Mouse (Mus musculus) lung, adult 2 months (tissue): ENCODE measurements at regions not wholly inside any gene's neighbourhood (a gene's known extent, or its start where the extent isn't known, plus 50 kb on each side); places are given as distances from the start of the nearest gene placed in this dataset.
"Not testable (repeated sequence)": the region's sequence is repeated elsewhere in the genome, so short reads cannot be mapped to it uniquely, and the experiment has no call there.

ENCODE experiments used
- DNase-seq: peaks from one replicate; pipeline ENCODE4 v3.0.0; 2022
- H3K4me1 ChIP-seq: fragments of 200-500 bp; 2 replicates; pipeline ENCODE4 v1.6.1; 2011; ENCODE audit warnings: low read length; ENCODE audit not compliant: control insufficient read depth, insufficient read depth
- H3K4me3 ChIP-seq: fragments of 200-500 bp; replicated peaks from 2 replicates; pipeline ENCODE3; 2011; ENCODE audit warnings: low read depth, mild to moderate bottlenecking, control low read depth, low read length; ENCODE audit errors: extremely low read depth
- CTCF ChIP-seq: fragments of 200-500 bp; IDR thresholded peaks from 2 replicates; pipeline ENCODE4 v1.5.1; 2011; ENCODE audit warnings: mild to moderate bottlenecking, low read length, control low read depth; ENCODE audit not compliant: insufficient read depth
- POLR2A ChIP-seq: fragments of 200-500 bp; IDR thresholded peaks from 2 replicates; pipeline ENCODE4 v1.6.1; 2011; ENCODE audit warnings: low read depth, mild to moderate bottlenecking, control low read depth, low read length, borderline replicate concordance; ENCODE audit errors: extremely low read depth
- whole genome bisulfite sequencing: fragments of 180-500 bp; shearing (Covaris S2); methylation state at CpG from one replicate; pipeline ENCODE4 v1.1.7; 2018; 5-methylcytosine and 5-hydroxymethylcytosine counted together

DNA sequence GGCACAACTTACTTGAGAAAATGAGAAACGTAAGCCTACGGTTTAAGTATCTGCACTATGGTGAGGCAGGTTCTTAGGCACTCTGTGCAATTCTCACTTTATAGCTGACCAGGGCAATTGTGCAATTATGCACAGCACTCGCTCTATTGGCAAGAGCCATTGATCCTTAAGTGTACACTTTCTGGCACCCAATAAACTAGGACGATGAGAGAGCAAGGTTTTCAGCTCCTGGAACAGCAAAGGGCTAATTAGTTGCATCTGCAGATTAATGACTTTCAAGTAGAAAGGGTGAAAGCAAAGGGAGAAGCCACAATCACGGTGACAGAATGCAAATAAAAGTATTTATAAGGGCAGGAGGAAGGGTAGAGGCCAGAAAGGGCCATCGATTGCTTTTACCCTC, 185.4 kb upstream of the Gm10306 start:
- 50% methylated on average over 6 of the region's 6 CpGs for WGBS
- no peak overlapping the region for H3K4me3 ChIP-seq
- H3K4me1 ChIP-seq, result no peaks in the 10 kb centered on the region
- no peak for DNase-seq
- TF ChIP-seq CTCF, result no peak
- no peak for TF ChIP-seq POLR2A

DNA sequence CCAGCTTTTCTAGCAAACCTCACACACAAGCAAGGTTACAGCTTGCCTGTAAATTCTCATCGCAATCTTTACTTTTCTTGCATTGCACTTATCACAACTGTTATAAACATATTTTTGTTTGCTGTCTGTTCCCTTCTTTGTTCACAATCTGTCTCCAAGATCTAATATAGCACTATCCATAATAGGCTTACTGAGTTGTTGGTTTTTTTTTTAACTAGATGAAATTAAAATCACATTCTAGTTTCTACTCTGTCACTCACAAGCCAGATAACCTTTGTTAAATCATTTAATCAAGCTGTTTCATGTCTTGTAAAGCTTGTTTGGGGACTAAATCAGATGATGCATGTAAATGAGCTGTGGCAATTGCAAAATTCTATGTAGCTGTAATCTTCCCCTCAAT, 180.1 kb upstream of the Gm10306 start:
- TF ChIP-seq CTCF (no peak), POLR2A (no peak)
- DNase-seq, result no peak
- no peak overlapping the region for H3K4me3 ChIP-seq
- 83% methylated on average over 1 of the region's 1 CpGs for WGBS
- no peaks in the 10 kb centered on the region for H3K4me1 ChIP-seq

DNA sequence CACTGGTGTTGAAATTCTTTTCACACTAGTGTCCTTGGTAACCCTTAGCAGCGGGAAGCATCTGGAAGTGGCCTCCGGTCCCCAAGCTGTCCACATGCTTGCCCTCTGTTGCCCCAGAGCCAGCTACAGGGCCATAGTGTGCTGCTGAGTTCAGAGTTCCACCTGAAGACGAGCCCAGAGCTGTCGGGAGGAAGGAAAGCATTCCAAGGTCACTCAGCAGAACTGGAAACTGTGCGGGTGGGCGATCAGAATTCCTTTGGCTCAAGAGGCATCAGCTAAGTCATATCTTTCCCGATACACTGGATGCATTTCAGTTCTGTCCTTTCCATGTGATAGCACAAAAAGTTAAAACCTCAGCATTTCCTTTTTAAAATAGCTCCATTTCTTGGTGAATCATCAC, 170.6 kb upstream of the Gm10306 start:
- Histone ChIP-seq H3K4me3 (no peak overlapping the region), H3K4me1 (no peaks in the 10 kb centered on the region)
- 48% methylated on average over 7 of the region's 7 CpGs for WGBS
- TF ChIP-seq CTCF (no peak), POLR2A (no peak)
- DNase-seq, result no peak

DNA sequence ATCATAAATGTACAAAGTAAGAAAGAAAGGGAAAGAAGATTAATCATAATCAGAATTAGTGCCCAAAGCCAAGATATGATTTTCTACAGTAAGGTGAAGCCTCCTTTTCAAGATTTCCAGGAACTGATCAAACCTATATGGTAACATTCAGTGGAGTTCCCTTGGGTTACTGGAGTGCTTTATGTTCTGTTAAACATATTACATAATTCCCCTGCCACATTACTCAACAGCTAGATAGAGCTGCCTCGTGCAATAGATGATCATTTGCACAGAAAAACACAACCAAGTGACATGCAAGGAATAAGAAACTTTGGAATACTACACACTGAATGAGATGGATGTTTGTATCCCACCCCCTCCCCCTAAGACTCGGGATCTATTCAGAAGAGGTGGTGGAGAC, 168.0 kb upstream of the Gm10306 start:
- H3K4me3 ChIP-seq, result no peak overlapping the region
- no peak for DNase-seq
- H3K4me1 ChIP-seq, result no peaks in the 10 kb centered on the region
- WGBS, result 39% methylated on average over 2 of the region's 2 CpGs
- no peak for TF ChIP-seq CTCF
- TF ChIP-seq POLR2A, result no peak

DNA sequence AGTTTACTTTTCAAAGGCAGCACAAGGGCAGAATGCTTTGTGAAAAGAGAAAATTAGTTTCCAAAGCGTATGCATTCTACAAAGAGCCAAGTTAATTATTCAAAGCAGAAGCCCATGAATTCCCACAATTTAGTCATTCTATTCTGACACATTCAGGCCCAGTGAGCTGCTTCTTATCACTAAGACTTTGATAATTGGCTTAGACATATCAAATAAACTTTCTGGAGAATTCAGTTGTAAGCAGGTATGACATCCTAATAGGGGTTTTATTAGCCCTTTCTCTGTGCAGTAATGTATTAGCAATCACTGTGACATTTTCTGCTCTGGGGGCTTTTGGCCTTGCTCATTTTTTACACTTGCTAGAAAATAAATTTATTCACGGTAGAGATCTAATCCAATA, 161.9 kb upstream of the Gm10306 start:
- TF ChIP-seq CTCF (no peak), POLR2A (no peak)
- DNase-seq, result no peak
- no peaks in the 10 kb centered on the region for H3K4me1 ChIP-seq
- no peak overlapping the region for H3K4me3 ChIP-seq
- WGBS, result 60% methylated on average over 2 of the region's 2 CpGs

DNA sequence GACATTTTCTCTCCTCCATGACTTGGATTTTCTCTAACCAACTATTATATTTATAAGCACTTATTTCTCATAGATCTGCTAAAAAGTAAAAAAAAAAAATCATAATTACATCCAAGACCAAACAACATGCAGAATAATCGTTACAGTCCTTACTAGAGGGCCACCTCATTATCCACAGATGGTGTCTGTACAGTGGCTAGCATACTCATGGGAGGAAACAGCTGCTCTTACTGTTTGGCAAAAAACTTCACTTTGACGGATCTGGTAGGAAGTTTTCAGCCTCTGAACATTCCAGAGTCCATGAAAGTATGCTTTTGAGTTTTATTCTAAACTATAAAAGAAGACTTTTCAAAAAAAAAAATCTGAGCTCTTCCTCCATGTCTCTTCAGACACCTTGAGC, 159.1 kb upstream of the Gm10306 start:
- no peak for TF ChIP-seq CTCF
- no peak for TF ChIP-seq POLR2A

DNA sequence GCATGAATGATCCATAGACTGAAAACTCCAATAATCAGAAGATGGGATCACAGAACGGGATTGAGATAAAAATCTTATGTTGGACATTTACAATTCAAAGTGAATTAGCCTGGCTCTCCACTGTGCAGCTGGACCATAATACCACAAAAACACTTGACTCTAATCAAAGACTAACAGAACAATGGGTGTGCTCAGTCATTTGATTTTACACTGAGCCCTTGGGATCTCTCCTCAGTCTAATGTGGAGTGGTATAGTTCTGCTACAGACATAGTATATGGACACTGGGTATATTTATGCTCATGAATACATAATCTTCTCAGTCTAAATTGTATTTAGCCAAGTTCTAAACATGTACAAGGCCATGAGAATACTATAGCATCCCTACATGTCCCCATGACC, 149.4 kb upstream of the Gm10306 start:
- WGBS, result 81% methylated on average over 1 of the region's 1 CpGs

More for the DNA sequence above, 159.1 kb upstream of the Gm10306 start:
- WGBS, result 22% methylated on average over 2 of the region's 2 CpGs
- no peak overlapping the region for H3K4me3 ChIP-seq
- no peaks in the 10 kb centered on the region for H3K4me1 ChIP-seq
- no peak for DNase-seq

DNA sequence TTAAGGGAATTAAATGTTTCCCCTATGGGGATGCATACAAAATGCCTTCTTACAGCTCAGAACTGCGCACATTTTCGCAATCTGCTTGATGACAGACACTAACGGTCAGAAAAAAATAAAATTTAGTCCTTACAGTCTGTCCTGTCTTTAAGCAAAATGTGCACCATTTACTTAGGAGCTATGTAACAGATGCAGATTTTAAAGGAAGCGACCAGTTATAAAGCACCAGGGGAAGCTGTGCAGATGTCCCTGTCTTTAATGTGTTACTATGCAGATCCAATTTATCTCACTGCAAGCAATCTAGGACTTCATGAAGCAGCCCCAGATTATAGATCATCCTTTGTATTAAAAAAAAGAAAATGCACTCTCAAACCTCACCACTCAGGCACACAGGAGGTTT, 148.8 kb upstream of the Gm10306 start:
- WGBS, result 83% methylated on average over 4 of the region's 4 CpGs
- TF ChIP-seq POLR2A, result no peak
- TF ChIP-seq CTCF, result no peak
- no peaks in the 10 kb centered on the region for H3K4me1 ChIP-seq
- no peak overlapping the region for H3K4me3 ChIP-seq
- DNase-seq, result no peak

More for the DNA sequence above, 149.4 kb upstream of the Gm10306 start:
- H3K4me1 ChIP-seq, result no peaks in the 10 kb centered on the region
- H3K4me3 ChIP-seq, result no peak overlapping the region
- DNase-seq, result no peak
- no peak for TF ChIP-seq POLR2A
- TF ChIP-seq CTCF, result no peak

DNA sequence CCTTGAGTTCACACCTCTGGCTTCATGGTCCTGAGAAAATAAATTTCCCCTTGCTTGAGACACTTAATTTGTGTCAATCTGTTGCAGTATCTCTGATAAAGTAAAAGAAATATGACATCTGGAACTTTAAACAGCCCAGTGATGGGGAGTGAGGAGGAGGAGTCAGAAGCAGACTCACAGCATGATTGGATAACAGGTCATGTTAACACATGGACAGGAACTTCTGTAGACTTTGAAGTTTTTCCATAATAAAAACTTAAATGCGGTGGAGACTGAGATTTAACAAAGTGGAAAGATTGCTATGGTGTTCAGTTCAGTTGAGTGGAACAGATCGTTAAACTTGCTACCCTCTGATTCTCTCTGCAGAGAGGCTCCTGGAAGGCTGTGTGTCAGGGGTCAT, 143.7 kb upstream of the Gm10306 start:
- 47% methylated on average over 2 of the region's 2 CpGs for WGBS
- Histone ChIP-seq H3K4me3 (no peak overlapping the region), H3K4me1 (no peaks in the 10 kb centered on the region)
- TF ChIP-seq POLR2A (no peak), CTCF (no peak)
- no peak for DNase-seq

DNA sequence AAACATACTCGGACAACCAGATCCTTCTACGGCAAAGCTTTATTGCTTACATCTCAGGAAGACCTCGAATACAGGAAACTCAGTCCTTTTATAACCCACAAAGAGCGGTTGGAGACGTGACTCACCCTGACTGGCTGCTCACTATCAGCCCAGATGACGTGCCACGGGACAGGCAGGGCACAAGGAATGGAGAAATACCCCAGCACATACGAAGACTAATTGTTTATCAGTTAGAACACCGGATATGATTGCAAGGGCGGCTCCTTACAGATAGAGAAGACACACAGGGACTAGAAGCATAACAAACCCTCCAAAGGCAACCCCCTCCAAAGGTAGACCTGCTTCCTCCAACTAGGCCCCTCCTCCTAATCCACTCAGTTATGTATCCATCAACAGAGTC, 130.8 kb upstream of the Gm10306 start:
- 71% methylated on average over 10 of the region's 10 CpGs for WGBS
- not testable (repeated sequence) for H3K4me1 ChIP-seq, DNase-seq, H3K4me3 ChIP-seq

DNA sequence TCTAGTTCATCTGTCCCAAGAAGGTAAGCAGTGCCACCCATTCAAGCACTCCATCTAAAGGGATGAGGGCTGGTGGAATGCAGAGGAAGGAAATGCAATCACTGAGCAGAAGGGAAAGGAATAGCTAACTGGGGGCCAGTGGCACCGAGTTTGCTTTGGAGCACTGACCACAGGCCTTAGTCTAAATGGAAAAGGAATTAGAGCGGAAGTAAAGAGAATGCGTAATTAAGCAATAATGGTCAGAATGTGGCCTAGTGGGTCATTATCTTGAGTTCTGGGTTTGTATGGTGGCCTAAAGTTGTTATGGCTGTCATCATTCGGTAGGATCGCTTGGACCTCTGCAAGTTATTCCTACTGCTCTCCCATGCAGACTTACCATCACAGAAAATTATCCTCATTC, 128.8 kb upstream of the Gm10306 start:
- DNase-seq, result no peak
- no peak overlapping the region for H3K4me3 ChIP-seq
- TF ChIP-seq POLR2A (no peak), CTCF (no peak)
- no peaks in the 10 kb centered on the region for H3K4me1 ChIP-seq
- 95% methylated on average over 5 of the region's 5 CpGs for WGBS

DNA sequence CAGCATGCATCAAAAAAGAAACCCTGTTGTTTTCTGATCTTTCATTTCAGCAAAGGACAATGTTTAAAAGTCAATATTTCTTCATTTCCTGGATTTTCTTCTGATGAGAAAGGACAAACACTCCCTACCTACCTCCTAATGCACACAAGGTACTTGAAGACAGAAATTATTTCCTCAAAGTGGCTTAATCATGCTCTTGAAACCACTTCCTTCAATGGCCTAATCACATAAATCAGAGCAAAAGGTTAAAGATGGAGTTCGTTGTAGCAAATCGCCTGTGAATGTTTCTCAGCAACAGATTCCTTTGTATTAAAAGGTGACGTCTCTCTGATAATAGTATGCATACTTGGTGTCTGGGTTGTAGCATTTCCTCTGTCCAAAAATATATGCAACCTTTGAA, 124.3 kb upstream of the Gm10306 start:
- no peak for TF ChIP-seq POLR2A
- TF ChIP-seq CTCF, result no peak
- no peak overlapping the region for H3K4me3 ChIP-seq
- WGBS, result 49% methylated on average over 3 of the region's 3 CpGs
- no peaks in the 10 kb centered on the region for H3K4me1 ChIP-seq
- no peak for DNase-seq
